Mouse (Mus musculus) lung, adult 2 months (tissue): ENCODE data around the gene Mthfd1.

Source experiments
- CTCF ChIP-seq: fragments of 200-500 bp; IDR thresholded peaks from 2 replicates; pipeline ENCODE4 v1.5.1; 2011; ENCODE audit warnings: mild to moderate bottlenecking, low read length, control low read depth; ENCODE audit not compliant: insufficient read depth
- POLR2A ChIP-seq: fragments of 200-500 bp; IDR thresholded peaks from 2 replicates; pipeline ENCODE4 v1.6.1; 2011; ENCODE audit warnings: low read depth, mild to moderate bottlenecking, control low read depth, low read length, borderline replicate concordance; ENCODE audit errors: extremely low read depth

- no peak for TF ChIP-seq CTCF
- TF ChIP-seq POLR2A: no peak
Observed at GRCm38 (mm10) chr12:76287986-76288385, 32.9 kb downstream of the Mthfd1 start.
